Mouse (Mus musculus) heart, adult 11 months (tissue): ENCODE measurements around the gene Gm20388.
A peak's percentile ranks its signal among the peaks of the same experiment; 100 is the strongest.

Experiments used
- DNase-seq: peaks from one replicate; pipeline ENCODE4 v3.0.0; 2022

The Gm20388 gene

DNA sequence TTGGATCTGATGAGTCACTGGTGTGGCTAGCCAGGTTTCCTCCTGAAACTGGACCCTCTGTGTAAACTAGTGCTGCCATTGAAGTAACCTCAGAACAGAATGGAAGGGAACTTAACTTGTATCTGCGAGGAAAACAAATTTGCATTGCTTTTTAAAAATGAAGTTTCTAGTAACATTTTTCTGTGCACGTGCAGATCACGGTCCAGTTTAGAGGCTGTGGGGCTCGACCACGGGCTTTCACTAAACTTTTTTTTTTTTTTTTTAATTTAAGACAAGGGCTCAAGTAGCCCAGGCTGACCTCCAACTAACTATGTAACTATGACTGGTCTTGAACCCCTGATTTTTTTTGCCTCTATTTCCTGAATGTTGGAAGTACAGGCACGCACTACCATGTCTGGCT is 2792.3 kb downstream of the Gm20388 start:
- DNase-seq = no peak

GRCm38 (mm10) chr8:122704612-122705011 is 2794.0 kb downstream of the Gm20388 start:
- no peak for DNase-seq

DNA sequence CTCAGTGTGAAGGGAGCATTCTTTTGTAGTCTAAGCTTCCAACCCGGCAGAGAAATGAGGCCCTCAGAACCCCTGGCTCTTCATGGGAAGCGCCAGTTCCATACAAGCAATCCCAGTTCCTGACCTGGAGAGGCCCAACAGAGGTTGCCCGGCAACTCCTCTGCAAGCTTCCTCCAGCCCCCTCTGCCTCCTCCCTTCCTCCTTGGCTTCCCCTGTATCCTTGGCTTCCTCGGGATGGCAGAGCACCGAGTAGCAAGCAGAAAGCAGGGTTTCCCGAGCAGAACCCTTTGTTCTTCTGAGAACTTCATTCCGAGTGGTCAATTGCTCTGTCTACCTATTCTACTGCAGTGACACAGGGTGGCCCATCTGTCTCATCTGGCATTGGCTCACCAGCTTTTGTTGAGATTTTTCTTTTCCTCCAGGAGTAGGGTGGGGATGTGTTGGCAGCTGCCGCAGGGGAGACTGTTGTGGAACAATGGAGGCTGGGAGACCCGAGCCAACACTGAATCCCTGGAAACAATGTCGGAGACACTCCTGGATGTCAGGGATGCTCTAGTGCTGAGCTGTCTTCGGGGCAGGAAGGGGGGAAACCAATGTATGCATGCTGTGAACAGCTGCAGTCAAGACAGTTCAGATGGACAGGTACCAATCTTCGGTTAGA is 2795.4 kb downstream of the Gm20388 start:
- peak; percentile 95 for DNase-seq

DNA sequence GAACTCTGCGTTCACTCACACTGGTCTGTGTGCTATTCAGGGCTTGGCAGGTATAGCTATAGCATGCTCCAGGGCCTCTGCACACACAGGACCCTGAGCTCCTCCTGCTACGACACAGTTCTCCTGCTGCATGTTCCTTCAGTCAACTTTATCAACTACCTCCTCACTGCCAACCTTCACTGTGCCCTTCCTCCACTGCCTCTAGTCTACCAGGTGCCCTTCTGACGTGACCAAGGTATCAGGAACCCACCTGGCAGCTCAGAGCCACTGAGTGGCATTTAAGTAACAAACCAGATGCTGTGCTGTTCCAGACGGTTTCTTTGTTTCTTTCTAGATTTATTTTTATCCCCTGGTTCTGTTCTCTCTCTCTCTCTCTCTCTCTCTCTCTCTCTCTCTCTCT is 2796.5 kb downstream of the Gm20388 start:
- DNase-seq = no peak

DNA sequence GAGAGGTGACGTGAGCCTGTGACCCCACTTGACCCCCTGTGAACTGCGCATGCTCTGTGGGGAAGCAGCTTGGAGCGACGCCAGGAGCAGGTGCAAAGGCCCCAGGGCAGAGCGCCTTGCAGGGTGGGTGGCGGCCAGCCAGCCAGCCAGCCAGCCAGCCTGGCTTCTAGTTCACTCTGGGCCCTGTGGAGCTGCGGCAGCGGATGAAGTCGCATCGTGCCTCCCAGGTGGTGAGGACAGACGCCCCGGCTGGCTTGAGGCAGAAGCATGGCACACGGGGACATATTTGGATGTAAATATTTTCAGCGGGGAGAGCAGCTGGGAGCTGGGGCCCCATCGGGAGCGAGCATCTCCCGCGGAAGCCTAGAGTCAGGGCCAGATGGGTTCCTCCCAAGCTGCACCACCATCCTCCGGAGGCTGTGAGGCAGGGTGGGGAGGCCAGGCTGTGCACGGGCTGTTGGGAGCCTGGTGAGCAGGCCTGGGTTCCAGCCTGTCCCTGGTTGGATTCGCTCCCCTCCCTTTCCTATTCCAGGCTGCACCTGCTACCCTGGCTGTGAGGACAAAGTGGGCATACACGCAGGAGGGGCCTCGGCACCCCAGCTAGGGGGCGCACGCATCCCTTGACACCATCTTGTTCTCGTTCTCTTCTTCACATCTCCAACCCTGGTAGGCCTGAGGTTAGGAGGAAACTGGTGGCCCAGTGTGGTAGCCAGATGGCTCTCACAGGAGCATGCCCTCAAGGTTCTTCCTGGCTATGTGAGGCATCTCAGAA is 2798.9 kb downstream of the Gm20388 start:
- no peak for DNase-seq

DNA sequence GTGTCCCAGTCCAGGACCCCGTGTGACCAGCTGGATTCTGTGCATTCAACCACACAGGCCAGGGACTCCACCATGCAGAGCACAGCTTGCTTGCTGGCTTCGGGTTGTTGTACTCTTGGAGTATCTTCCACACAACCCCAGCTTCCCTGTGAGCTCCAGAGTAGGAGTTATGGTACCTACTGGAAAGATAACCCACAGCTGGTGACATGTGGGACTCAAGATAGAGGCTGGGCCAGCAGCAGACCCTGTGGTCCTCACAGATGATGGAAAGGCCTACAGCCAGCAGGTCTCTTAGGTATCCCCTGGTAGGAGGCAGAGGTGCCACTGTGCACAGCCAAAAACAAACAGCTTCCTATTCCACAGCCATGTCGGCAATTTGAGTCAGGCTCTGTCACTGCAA is 2800.8 kb downstream of the Gm20388 start:
- DNase-seq = no peak

DNA sequence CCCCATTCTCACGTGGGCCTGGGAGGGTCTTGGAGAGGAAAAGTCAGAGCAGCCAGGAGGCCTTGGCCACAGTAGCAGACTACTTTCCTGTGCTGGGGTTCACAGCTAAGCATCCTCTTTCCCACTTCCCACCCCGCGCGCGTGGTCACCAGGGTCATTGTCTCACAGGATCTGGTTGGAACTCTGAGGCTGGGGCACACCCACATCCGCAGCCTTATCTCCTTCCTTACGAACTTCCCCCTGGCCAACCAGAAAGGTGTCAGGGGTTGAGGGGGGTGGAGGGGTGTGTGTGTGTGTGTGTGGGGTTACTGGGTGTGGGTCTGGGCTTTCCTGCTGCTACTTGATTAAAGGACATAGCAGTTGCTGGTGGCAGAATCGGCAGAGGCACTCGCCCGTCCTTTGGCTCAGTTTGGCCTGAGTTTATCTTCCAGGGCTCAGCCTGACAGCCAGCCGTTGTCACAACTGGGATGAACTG is 2801.3 kb downstream of the Gm20388 start:
- peak; percentile 99 for DNase-seq

- DNase-seq = no peak
Observed at GRCm38 (mm10) chr8:122712411-122713156, 2801.9 kb downstream of the Gm20388 start.

DNA sequence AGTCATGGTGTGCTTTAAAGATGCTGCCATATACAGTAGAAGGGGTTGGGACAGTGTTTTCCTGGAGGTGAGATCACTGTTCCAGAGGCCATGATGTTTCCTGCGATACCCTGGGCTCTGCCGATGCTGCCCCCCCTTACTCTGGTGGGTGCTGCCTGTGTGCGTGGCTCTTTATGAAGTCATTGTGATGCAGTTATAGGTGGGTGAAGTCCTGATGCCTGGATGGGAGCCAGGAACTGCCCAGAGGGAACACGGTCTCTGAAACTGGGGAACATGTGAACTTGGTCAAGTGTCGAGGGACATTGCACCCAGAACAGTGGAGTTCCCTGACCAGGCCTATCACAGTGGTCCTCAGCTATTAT is 2802.5 kb downstream of the Gm20388 start:
- DNase-seq = no peak

DNA sequence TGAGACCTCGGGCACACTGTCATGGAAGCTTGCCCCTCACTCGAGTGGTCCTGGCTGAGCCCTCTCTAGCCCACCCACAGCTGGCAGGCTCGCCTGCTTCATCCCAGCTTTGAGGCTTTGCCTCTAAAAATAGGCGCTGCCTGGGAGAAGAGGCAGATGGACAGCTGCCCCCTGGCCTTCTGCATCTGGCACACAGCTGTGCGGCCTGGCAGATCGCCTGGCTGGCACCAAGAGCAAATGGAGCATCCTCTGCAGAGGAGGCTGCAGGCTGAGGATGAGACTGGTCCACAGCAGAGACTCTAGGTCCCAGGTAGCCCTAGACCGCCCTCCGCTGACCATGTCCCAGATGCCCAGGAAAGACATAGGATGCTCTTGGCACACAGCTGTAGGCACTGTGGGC is 2805.9 kb downstream of the Gm20388 start:
- no peak for DNase-seq

DNA sequence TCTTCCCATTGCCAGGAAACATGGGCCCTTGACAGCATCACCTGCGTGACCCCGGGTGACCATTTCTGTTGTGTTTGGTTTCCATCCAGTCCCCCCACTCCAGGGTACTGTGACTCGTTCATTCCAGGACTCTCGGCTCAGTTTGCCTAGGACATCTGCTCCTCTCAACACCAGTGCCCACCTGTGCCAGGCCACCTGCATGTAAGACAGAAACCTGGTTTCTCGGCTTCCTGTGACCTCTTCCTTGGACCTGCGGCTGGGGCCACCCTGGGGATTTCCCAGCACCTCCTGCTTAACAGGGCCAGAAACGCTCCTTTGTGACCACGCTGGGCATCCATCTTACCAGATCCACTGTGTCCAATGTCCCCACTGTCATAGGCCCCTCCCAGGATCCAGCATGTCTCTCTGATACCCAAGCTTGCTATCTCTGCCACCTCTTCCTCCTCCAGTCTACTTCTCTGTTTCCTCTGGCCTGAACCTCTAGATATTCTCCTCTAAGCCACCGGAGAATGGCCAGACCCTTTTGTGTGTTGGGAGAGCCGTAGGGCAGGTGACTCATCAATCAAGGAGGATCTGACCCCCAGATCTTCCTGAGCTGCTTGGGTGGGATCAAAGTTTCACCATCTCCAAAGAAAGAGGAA is 2807.3 kb downstream of the Gm20388 start:
- no peak for DNase-seq

- no peak for DNase-seq
Observed at GRCm38 (mm10) chr8:122718711-122719499, 2808.3 kb downstream of the Gm20388 start.

- peak; percentile 96 for DNase-seq
Observed at GRCm38 (mm10) chr8:122719500-122720065, 2808.9 kb downstream of the Gm20388 start.

DNA sequence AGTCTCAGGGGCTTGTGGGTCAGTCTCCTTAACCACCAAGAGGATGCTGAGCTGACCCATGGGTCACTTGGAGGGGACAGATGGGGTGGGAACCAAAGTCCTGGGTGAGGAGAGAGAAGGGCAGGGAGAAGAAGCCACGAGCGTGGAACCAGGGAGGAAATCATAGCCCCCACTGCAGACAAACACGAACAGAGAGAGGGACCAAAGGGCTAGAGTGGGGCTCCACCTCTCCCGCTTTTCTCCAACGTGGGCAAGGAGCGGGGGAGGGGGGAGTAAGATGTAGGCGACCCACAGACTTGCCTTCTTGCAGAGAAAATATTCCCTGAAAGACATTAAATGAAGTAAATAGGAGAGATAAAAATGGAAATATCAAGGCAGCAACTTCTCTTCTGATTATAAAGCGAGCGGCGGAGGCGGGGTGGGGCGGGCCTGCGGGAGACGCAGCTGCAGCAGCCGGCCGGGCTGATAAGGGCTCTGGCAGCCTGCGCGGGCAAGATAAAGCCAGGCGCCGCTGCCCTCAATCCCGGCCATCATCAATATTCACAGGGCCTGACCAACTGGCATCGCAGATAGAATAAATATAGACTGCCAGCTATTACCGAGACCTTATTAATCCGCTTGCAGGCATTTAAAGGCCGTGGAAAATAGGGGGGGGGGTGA is 2809.6 kb downstream of the Gm20388 start:
- peak; percentile 96 for DNase-seq

DNA sequence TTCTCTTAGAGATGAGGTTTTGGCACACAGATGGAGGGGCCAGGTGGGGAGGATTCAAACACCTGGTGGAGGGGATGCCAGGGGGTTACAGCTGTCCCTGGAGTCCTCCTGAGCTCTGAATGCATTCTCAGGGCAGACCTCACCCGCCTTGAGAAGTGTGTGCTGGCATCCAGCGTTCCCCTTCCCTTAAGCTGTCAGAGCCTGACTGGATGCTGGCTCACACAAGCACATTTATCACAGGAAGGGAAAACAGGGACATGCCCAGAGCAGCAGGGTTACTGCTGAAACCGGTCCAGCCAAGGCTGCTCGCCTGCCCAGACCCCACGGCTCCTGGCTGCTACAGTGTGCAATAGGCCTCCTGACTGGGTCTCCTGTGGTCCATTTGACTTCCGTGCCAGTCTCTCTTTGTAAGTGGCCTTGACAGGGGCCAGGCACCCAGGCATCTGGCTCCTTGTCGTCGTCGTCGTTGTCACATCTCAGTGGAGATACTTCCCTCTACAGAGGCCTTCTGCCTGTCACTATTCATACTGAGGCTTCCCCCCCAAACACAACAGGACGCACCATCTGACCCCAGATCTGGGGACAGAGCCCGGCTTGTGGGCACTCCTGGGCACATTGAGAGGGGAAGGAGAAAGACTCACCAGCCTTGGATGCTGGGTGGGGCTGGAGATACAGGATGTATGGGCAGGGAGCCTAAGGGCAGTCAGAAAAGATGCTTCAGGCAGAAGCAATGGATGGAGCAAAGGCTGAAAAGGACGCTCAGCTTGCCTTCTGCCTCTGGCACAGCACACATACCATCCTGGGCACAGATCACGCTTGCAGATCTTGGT is 2810.4 kb downstream of the Gm20388 start:
- DNase-seq = peak; percentile 94

DNA sequence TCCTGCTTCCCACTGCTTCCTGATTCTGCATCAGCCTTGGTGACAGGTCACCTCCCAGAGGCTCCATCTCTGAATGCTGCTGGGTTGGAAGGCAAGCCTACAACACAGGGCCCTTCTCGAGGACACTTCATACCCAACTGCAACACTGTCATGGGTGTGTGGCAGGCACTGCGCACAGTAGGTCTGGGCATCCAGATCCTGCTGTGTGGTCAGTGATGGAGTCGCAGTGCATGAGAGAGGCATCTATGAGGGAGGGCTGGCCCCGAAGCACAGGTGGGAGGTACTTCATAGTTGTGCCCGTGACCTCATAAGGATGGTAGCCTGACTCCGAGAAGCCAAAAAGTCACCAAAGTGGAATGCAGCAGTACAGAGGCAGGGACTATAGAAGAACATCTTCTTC is 2814.5 kb downstream of the Gm20388 start:
- DNase-seq = no peak

DNA sequence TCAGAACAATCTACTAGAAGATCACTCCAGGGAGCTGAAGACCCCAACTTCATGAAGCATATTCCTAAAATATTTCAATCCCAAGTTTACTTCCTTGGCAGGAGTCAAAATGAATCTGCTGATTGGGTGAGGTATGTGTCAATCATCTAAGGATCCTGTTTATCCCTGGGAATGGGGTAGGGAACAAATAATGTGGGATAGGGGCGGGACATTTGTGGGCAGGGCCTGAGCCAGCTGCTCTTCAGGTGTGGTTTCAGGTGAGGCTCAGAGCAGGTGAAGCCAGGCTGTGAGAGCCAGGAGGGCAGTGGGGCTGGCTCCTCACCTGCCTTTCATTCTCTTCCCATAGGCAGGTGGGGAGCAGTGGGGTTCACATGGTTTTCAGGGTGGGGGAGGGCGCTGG is 2816.1 kb downstream of the Gm20388 start:
- no peak for DNase-seq

GRCm38 (mm10) chr8:122727412-122727811 is 2816.8 kb downstream of the Gm20388 start:
- DNase-seq = no peak

DNA sequence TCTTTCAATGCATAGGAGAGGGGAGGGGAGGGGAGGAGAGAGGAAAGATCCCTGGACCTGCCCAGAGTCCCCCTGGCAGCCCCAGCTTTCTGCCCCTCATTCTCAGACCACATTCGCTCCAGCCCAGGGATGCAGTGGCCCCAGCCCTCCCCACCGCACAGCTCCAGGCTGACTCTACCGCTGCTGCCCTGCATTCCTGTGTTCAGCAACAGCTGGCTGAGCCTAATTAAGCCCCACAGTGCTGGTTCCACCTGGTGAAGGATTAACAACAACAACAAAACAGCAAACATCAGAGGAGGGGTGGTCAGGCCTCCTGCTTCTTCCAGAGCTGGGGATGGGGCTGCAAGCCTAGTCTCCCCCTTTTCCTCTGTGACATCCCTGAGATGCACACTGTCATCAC is 2818.0 kb downstream of the Gm20388 start:
- DNase-seq = no peak

DNA sequence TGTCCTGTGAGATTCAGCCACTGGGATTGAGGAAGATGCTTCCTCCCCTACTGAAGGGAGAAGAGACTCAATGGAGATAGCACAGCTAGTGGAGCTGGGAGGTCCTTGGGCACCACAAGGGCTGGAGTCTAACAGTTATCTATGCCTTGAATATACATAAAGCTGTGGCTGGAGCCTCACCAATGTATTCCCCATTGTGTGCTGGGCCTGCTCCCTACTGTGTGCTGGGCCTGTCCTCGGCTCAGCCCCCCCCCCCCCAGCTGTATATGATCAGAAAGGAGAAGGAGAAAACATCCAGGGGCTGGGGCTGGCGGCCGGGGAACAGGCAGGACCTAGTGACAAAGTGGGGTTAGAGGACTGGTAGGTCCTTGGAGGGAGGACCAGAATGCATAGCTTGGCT is 2824.5 kb downstream of the Gm20388 start:
- DNase-seq = no peak
